Mouse (Mus musculus) hindbrain, embryonic 11.5 days (tissue): ENCODE measurements at regions not wholly inside any gene's neighbourhood (a gene's known extent, or its start where the extent isn't known, plus 50 kb on each side); places are given as distances from the start of the nearest gene placed in this dataset.

Experiments used
- ATAC-seq: fragments of 200-750 bp; cut with Nextera tagmentation; 2 replicates; pipeline ENCODE4 v1.8.0; 2017; ENCODE audit warnings: mild to moderate bottlenecking, moderate TSS enrichment, moderate library complexity; ENCODE audit not compliant: low FRiP score
- DNase-seq: peaks from one replicate; pipeline ENCODE4 v3.0.0-alpha.2; 2015; ENCODE audit warnings: low spot score
- H3K27ac ChIP-seq: fragments of 300-500 bp; sonication (generic); 2 replicates; pipeline ENCODE4 v1.5.1; 2014; ENCODE audit warnings: mild to moderate bottlenecking, low read depth, low read length
- H3K27me3 ChIP-seq: fragments of 300-500 bp; sonication (generic); 2 replicates; pipeline ENCODE4 v1.6.1; 2014; ENCODE audit warnings: mild to moderate bottlenecking, low read length, moderate library complexity, mixed read lengths; ENCODE audit not compliant: control insufficient read depth, insufficient read depth
- H3K36me3 ChIP-seq: fragments of 300-500 bp; sonication (generic); 2 replicates; pipeline ENCODE4 v1.6.1; 2014; ENCODE audit warnings: mild to moderate bottlenecking, low read length, moderate library complexity, mixed read lengths; ENCODE audit not compliant: control insufficient read depth, insufficient read depth
- H3K4me1 ChIP-seq: fragments of 300-500 bp; sonication (generic); replicated peaks from 2 replicates; pipeline ENCODE4 v1.6.1; 2014; ENCODE audit warnings: low read length, mixed read lengths; ENCODE audit not compliant: control insufficient read depth, insufficient read depth
- H3K4me2 ChIP-seq: fragments of 300-500 bp; sonication (generic); replicated peaks from 2 replicates; pipeline ENCODE4 v1.6.1; 2014; ENCODE audit warnings: mild to moderate bottlenecking, low read depth, low read length
- H3K4me3 ChIP-seq: fragments of 300-500 bp; sonication (generic); 2 replicates; pipeline ENCODE4 v1.5.1; 2014; ENCODE audit warnings: low read depth, low read length
- H3K9ac ChIP-seq: fragments of 300-500 bp; sonication (generic); 2 replicates; pipeline ENCODE4 v1.6.1; 2014; ENCODE audit warnings: low read depth, low read length
- H3K9me3 ChIP-seq: fragments of 300-500 bp; sonication (generic); 2 replicates; pipeline ENCODE4 v1.6.1; 2016; ENCODE audit warnings: low read length; ENCODE audit not compliant: control insufficient read depth
- whole genome bisulfite sequencing: fragments of 180-500 bp; shearing (Covaris S2); extraction: QIAGEN DNeasy Blood & Tissue Kit; methylation state at CpG from one replicate; pipeline ENCODE4 v1.1.7; 2014; 5-methylcytosine and 5-hydroxymethylcytosine counted together

- Histone ChIP-seq H3K27me3 (no peaks in the 10 kb centered on the region), H3K4me3 (no peak overlapping the region), H3K27ac (no peak overlapping the region), H3K4me1 (no peaks in the 10 kb centered on the region), H3K9me3 (no peaks in the 10 kb centered on the region), H3K9ac (no peak overlapping the region), H3K36me3 (no peaks in the 10 kb centered on the region), H3K4me2 (no peak overlapping the region)
- 55% methylated on average over 8 of the region's 8 CpGs for WGBS
- no peak for DNase-seq
- no peak for ATAC-seq
Measured at GRCm38 (mm10) chr5:55885658-55886312, 1832.0 kb upstream of the Pcdh7 start.

GRCm38 (mm10) chr5:55891729-55892308, 1825.9 kb upstream of the Pcdh7 start:
- DNase-seq (no peak), ATAC-seq (peak; percentile 68; the same call in 1 of the 2 replicates)
- Histone ChIP-seq H3K9ac (no peak overlapping the region), H3K9me3 (no peaks in the 10 kb centered on the region), H3K4me1 (no peaks in the 10 kb centered on the region), H3K4me2 (no peak overlapping the region), H3K36me3 (no peaks in the 10 kb centered on the region), H3K4me3 (no peak overlapping the region), H3K27me3 (no peaks in the 10 kb centered on the region), H3K27ac (no peak overlapping the region)
- 81% methylated on average over 1 of the region's 1 CpGs for WGBS

GRCm38 (mm10) chr5:55941494-55941893, 1776.3 kb upstream of the Pcdh7 start:
- H3K36me3 ChIP-seq = no peaks in the 10 kb centered on the region
- DNase-seq = no peak
- 88% methylated on average over 2 of the region's 2 CpGs for WGBS
- ATAC-seq = no peak
- H3K9me3 ChIP-seq = no peaks in the 10 kb centered on the region
- H3K27me3 ChIP-seq = no peaks in the 10 kb centered on the region
- H3K4me3 ChIP-seq = no peak overlapping the region
- no peak overlapping the region for H3K9ac ChIP-seq
- H3K27ac ChIP-seq = no peak overlapping the region
- H3K4me2 ChIP-seq = no peak overlapping the region
- H3K4me1 ChIP-seq = no peaks in the 10 kb centered on the region

- WGBS = 96% methylated on average over 2 of the region's 2 CpGs
- H3K9me3 ChIP-seq = no peaks in the 10 kb centered on the region
- no peaks in the 10 kb centered on the region for H3K27me3 ChIP-seq
- no peak overlapping the region for H3K9ac ChIP-seq
- no peak overlapping the region for H3K4me2 ChIP-seq
- no peak overlapping the region for H3K4me3 ChIP-seq
- H3K36me3 ChIP-seq = no peaks in the 10 kb centered on the region
- no peak for DNase-seq
- no peaks in the 10 kb centered on the region for H3K4me1 ChIP-seq
- H3K27ac ChIP-seq = no peak overlapping the region
- no peak for ATAC-seq
Measured at GRCm38 (mm10) chr5:55976505-55976904, 1741.3 kb upstream of the Pcdh7 start.

GRCm38 (mm10) chr5:56007861-56008260, 1709.9 kb upstream of the Pcdh7 start:
- 62% methylated on average over 3 of the region's 3 CpGs for WGBS
- Histone ChIP-seq H3K9ac (no peak overlapping the region), H3K9me3 (no peaks in the 10 kb centered on the region), H3K27ac (no peak overlapping the region), H3K27me3 (no peaks in the 10 kb centered on the region), H3K36me3 (no peaks in the 10 kb centered on the region), H3K4me2 (no peak overlapping the region), H3K4me1 (no peaks in the 10 kb centered on the region), H3K4me3 (no peak overlapping the region)
- peak; percentile 9 for DNase-seq
- peak; percentile 27; the same call in 1 of the 2 replicates for ATAC-seq

- Histone ChIP-seq H3K27me3 (no peaks in the 10 kb centered on the region), H3K4me2 (no peak overlapping the region), H3K36me3 (no peaks in the 10 kb centered on the region), H3K4me3 (no peak overlapping the region), H3K9ac (no peak overlapping the region), H3K9me3 (no peaks in the 10 kb centered on the region), H3K27ac (no peak overlapping the region), H3K4me1 (no peaks in the 10 kb centered on the region)
- ATAC-seq = no peak
- no peak for DNase-seq
- 84% methylated on average over 1 of the region's 1 CpGs for WGBS
Measured at GRCm38 (mm10) chr5:56020463-56020862, 1697.3 kb upstream of the Pcdh7 start.
